Mouse (Mus musculus): ENCODE measurements around the gene Atp10a.

DNA sequence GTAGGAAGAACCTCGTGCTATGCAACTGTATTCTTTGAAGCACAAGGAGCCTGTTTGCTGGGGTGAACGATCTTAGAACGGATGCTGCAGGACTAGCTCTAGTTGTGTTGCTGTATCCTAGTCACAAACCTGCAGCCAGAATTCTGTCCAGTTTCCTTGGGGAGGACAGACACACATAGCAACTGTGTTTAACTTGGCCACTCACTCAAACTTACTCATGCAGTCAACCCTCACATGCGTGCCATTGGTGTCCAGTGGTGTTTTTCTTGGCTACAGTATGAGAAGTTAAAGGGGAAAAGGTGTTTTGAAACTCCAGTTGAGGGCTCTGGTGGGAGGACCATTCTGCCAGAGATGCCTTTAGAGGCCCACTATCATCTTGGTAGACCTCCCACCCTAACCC lies 98.6 kb downstream of the Atp10a start:
- TF ChIP-seq CTCF (IDR thresholded peaks at IDR 0.05; ENCODE audit: low read depth) (no peak), EP300 (IDR thresholded peaks at IDR 0.05; ENCODE audit: low read depth) (no peak)

Data from liver, embryonic 14.5 days (tissue).